Mouse (Mus musculus) lung, adult 18-20 months (tissue): ENCODE measurements around the gene Ly75.

Experiments
- DNase-seq, 2 experiments: peaks; one replicate each; pipeline ENCODE4 v3.0.0; 2022; ENCODE audit warnings: mixed read lengths in 2 of 2

Ly75 gene

GRCm38 (mm10) chr2:60382858-60383669 is at the start of gene Ly75:
Ly75 (minus strand) TSS chr2:60383303.
- DNase-seq, result peak; percentile 91 to 93

GRCm38 (mm10) chr2:60430315-60431021 is 47.4 kb upstream of the Ly75 start:
- no peak for DNase-seq

- peak; percentile 59 to 69 for DNase-seq
Measured at GRCm38 (mm10) chr2:60418075-60418474, 35.0 kb upstream of the Ly75 start.

GRCm38 (mm10) chr2:60414334-60414733 is 31.2 kb upstream of the Ly75 start:
- no peak for DNase-seq

DNA sequence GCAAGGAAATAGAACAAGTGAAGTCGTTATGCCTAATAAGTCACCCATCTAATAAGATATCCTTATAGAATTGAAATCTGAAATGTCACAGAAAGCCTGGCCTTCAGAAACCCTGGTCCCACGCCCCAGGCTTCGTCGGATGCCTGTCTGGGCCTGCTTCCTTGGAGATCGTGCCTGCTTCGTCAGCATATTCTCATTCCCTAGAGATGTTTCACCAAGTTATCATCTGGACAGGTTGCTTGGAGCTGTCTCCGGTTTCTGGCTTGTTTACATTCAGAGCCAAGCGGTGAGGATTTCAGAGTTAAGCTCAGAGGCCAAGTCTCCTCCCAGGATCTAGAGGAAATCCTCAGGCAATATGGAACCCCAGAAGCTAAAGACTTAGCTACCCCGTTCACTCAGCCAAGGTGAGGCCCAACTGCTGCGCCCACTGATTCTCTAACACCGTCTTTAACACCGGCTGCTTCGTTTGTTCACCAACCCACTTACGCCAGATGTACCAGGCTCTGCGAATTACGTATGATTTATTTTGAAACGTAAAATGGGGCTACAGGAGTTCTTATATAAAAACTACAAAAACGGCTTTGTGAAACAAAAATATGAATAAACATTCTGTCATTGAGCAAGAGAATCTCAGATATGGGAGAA is 30.0 kb upstream of the Ly75 start:
- DNase-seq, result no peak

GRCm38 (mm10) chr2:60411181-60411580 is 28.1 kb upstream of the Ly75 start:
- peak in 1 of 2 experiments; percentile 13 for DNase-seq

GRCm38 (mm10) chr2:60409989-60410763 is 27.1 kb upstream of the Ly75 start:
- no peak for DNase-seq

- DNase-seq, result no peak
Measured at GRCm38 (mm10) chr2:60409194-60409593, 26.1 kb upstream of the Ly75 start.

DNA sequence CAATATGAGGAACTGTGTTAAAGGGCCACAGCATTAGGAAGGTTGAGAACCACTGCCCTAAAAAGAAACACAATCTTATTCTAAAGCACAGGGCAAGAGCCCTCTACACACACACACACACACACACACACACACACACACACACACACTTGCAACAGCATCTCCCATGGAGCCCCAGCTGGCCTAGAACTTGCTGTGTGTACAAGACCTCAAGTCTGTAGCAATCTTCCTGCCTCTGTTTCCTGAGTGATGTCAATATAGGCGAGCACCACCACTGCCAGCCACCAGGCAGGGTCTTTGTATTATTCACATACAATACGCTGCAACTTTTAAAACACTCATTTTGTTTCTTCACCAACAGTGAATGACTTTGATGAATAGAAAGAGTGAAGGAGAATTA is 24.3 kb upstream of the Ly75 start:
- no peak for DNase-seq

DNA sequence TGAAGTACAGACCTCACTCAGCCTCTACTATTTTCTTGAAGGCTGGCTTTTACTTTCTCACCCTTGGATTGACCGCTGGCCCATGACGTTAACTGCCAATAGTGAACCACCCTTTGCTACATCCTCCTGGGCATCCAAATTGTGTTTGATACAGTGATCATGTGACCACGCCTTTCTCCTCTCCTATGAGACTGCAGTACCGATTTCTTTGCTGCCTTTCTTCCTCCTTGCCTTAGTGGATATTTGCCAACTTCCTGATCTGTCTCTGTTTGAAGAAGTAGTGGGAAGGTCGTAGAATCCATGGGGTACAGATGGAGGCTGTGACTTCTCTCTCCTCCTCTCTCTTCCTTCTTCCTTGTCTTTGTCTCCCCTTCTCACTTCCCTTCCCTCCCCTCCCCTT is 22.3 kb upstream of the Ly75 start:
- DNase-seq, result no peak

GRCm38 (mm10) chr2:60404763-60405162 is 21.7 kb upstream of the Ly75 start:
- DNase-seq, result no peak

DNA sequence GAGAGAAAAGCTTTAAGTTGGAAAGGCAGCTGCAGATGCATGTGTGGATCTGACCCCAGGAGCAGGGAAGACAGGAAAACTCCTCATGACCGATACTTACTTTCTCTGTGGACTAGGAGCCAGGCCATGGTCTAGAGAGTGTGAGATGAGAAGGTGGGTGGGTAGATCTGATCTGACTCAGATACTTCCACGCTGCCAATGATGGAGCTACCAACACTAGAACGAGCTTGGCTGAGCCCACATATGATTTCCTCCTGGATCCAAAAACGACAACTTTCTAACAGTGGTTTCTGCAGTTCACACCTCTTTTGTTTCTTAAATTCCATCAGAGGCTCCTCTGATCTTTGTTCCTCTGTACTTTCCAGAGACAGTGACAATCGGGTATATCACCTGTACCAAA is 18.6 kb upstream of the Ly75 start:
- DNase-seq, result no peak

GRCm38 (mm10) chr2:60393786-60394185 is 10.7 kb upstream of the Ly75 start:
- no peak for DNase-seq

DNA sequence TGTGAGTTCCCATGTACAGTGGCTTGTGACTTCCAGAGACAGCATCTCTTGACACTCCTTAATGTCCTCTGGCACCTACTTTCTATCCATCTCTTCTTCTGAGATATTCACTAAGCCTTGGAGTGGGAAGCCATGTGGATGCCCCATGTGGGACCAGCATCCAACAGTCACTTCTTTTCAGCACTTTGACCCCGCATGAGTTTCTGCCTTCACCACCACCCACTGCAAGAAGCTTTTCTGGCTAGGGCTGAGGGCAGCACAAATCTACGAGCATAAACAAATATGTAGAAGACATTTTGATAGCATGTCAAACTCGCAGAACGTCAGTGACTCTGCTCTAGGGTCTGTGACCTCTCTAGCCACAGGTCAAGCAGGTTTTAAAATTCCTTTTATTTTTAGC is 9.2 kb upstream of the Ly75 start:
- DNase-seq, result no peak

- no peak for DNase-seq
Measured at GRCm38 (mm10) chr2:60387363-60387762, 4.3 kb upstream of the Ly75 start.

- no peak for DNase-seq
Measured at GRCm38 (mm10) chr2:60386835-60387234, 3.7 kb upstream of the Ly75 start.

DNA sequence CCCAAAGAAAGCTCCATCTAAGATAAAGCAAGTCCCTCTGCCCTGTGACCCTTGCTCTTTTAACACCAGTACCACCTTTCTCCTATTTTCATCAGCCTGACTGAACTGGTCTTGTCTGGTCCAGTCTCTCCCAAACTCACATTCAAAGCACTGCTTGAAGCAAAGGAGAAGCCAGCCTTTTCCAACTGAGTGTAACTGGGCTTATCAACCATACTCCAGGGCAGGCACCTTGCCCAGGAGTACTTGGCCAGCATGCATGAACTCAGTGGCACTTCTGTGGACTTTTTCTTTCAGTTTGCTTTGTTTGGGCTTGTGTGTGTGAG is 1.6 kb upstream of the Ly75 start:
- peak; percentile 76 to 79 for DNase-seq

DNA sequence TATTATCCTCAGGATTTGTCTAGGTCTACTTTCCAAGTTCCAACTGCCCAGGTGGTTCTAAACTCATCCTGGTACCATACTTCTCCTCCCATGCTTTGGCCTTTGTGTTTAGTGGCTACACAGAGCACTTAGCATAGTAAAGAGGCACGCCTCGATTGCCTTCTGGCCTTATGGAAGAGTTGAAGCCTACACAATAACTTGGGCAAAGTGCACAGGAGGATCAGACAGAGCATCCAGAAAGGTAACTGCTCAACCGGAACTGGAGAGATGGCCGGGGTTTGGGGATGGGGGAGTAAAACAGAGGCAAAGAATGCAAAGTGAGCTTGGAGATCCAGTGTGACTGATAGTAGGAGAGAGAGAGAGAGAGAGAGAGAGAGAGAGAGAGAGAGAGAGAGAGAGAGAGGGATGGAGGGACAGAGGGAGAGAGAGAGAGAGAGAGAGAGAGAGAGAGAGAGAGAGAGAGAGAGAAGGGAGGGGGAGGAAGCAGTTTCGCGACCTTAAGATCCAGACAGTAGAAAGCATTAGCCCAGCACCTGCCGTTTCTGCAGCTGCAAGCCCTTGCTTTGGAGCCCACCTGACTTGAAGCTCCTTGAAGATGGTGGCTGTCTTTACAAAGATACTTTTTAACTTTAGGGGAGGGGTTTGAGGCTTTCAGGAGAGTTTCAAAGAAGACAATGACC is 1.1 kb upstream of the Ly75 start:
- no peak for DNase-seq

DNA sequence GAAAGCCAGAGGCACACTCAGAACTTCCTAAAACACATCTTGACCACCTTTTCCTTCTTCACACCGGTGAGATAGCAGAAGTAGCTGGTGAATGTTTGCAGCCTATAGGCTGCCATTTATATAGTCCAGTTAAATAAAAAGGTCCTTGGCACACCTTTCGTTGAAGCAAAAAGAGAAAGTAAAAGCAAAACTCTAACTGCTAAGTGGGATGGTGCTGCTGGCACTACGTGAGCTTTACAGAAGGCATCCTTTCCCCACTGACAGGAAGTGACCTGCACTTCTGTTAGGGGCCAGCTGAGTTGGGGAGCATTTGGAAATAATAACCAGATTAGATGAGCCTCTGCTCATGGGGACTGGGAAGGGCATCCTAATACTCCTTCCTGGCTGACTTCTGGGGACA is 757 bp downstream of the Ly75 start:
- DNase-seq, result no peak

DNA sequence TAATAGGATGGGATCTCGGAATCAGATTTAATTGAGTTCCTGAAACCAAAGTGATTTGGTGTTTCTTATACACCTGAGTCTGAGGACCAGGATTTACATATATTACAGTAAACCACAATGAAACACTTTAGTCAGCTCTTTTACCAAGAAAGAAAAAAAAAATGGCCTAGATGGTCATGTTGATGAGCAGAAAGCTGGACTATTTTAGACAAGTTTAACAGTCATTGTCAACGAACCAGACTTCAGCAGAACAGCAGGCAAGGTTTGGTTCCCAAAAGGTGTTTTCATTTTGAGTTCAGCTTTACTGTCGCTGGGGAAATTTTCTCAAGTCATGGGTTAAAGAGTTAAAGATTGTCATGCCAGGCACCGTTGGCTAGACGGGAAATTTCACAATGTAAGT is 5.8 kb downstream of the Ly75 start:
- DNase-seq, result no peak

DNA sequence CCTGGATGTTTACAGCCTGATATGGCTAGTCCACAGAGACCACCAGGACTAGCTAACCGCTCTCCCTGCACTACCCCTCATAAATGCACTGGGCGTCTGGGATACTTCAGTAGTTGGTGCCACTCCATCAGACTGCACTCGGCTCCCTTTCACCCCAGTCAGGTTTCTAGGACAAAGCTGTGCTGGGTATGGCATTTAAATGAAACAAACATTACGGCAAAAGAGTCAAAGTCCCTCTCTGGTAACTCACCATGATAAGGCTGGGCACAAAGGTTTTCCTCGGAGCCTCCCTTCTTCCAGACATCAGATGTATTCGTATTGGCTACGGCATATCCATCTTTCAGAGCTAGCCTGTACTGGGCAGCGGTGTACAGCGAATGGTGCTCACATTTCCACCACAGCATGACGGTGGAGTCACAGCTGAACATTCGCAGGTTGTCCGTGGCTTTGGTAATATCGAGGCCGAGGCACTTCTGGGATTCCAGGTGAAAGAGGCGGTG is 7.4 kb downstream of the Ly75 start:
- DNase-seq, result no peak

DNA sequence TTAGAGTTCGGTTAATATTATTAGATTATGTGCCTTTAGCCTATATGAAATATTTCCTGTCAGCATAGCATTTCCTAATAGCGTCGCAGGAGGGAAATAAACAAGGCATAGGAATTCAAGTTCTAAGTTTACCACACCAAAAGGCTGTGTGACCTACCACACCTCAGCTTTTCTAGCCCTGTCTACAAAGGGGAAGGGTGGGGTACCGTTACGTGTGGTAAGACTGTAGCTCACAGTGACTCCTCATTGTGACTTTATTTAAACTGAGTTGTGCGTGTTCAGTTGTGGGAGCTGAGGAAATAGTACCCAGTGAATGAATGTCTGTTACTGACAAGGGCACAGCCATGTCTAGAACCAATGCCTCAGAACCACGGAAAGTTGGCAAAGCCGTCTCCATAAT is 8.0 kb downstream of the Ly75 start:
- DNase-seq, result no peak
